Mouse (Mus musculus) heart, postnatal 0 days (tissue): ENCODE data around the gene Bcl2l1.

Source experiments
- CTCF ChIP-seq: IDR thresholded peaks from 2 replicates; pipeline ENCODE4 v1.5.1; 2016; ENCODE audit warnings: antibody characterized with exemption, control low read depth, low read depth
- EP300 ChIP-seq: IDR thresholded peaks from 2 replicates; pipeline ENCODE4 v1.6.1; 2016; ENCODE audit warnings: antibody characterized with exemption, low read depth

DNA sequence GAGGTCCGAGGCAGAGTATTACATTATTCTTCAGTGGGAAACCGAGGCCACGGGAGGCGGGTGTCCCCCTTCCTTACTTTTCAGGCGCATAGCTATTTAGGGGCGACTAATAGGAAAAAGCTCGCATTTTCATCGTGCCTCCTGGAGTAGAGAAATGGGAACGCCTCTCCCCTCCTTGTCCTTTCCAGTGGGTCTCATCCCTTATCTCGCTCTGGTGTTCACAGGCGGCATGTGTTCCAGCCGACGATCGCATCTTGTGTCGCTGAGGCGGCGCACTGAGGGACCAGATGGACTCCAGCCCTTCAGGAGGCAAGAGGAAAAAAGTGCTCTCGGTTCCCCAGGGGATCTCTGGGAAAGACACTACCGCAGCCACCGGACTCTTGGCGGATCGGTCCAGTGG, 94.8 kb downstream of the Bcl2l1 start:
- TF ChIP-seq CTCF (no peak), EP300 (no peak)
